Mouse (Mus musculus) liver, adult 2 months (tissue): ENCODE results near the gene Ly6g5c. TPM values are rescaled to one million over a fixed set of nuclear protein-coding genes. Genes with fewer than 3 reads are reported as not detected.

Source experiments
- DNase-seq: peaks from one replicate; pipeline ENCODE4 v3.0.0-alpha.2; 2011; ENCODE audit warnings: low read depth, low spot score; ENCODE audit errors: extremely low read depth
- H3K27ac ChIP-seq: fragments of 200-500 bp; replicated peaks from 2 replicates; pipeline ENCODE4 v1.5.1; 2012; ENCODE audit warnings: low read depth, mild to moderate bottlenecking, control low read depth, inconsistent platforms, low read length; ENCODE audit not compliant: insufficient read depth
- H3K27me3 ChIP-seq: fragments of 200-500 bp; 2 replicates; pipeline ENCODE4 v1.6.1; 2012; ENCODE audit warnings: mild to moderate bottlenecking, moderate library complexity, low read length, inconsistent platforms; ENCODE audit not compliant: control insufficient read depth, insufficient read depth
- H3K36me3 ChIP-seq: fragments of 200-500 bp; 2 replicates; pipeline ENCODE4 v1.6.1; 2012; ENCODE audit warnings: low read length, inconsistent platforms; ENCODE audit not compliant: control insufficient read depth, insufficient read depth
- H3K4me1 ChIP-seq: fragments of 200-500 bp; 2 replicates; pipeline ENCODE4 v1.6.1; 2011; ENCODE audit warnings: low read length; ENCODE audit not compliant: control insufficient read depth, insufficient read depth
- H3K4me3 ChIP-seq: fragments of 200-500 bp; 2 replicates; pipeline ENCODE4 v1.5.1; 2011; ENCODE audit warnings: low read depth, mild to moderate bottlenecking, control low read depth, low read length, moderate library complexity; ENCODE audit not compliant: insufficient read depth
- H3K79me2 ChIP-seq: fragments of 200-500 bp; 2 replicates; pipeline ENCODE4 v1.6.1; 2012; ENCODE audit warnings: inconsistent platforms, mild to moderate bottlenecking, low read length, moderate library complexity; ENCODE audit not compliant: control insufficient read depth, insufficient read depth
- H3K9ac ChIP-seq: fragments of 200-500 bp; 2 replicates; pipeline ENCODE4 v1.6.1; 2012; ENCODE audit warnings: low read depth, mild to moderate bottlenecking, control low read depth, inconsistent platforms, low read length
- CTCF ChIP-seq: fragments of 200-500 bp; IDR thresholded peaks from 2 replicates; pipeline ENCODE4 v1.5.1; 2011; ENCODE audit warnings: low read depth, low read length, control low read depth
- POLR2A ChIP-seq: fragments of 200-500 bp; IDR thresholded peaks from 2 replicates; pipeline ENCODE4 v1.6.1; 2011; ENCODE audit warnings: low read length, control low read depth; ENCODE audit not compliant: insufficient read depth; ENCODE audit errors: extremely low read depth
- WGBS: fragments of 180-500 bp; shearing (Covaris S2); methylation state at CpG from one replicate; pipeline ENCODE4 v1.1.7; 2018; 5-methylcytosine and 5-hydroxymethylcytosine counted together
- polyA plus RNA-seq: library from polyadenylated mRNA; depleted of rRNA; stranded (reverse); fragments of >200 nt; gene quantifications from 2 replicates; pipeline ENCODE4 v1.2.3, GENCODE M21; 2012
- total RNA-seq: library from RNA; depleted of rRNA; stranded (reverse); fragments of >200 nt; gene quantifications from 2 replicates; pipeline ENCODE4 v1.2.3, GENCODE M21; 2014

Gene Ly6g5c
- total and polyA plus RNA-seq, 2 experiments = not detected

GRCm38 (mm10) chr17:35077285-35077684 lies 30.8 kb upstream of the Ly6g5c start:
- Histone ChIP-seq H3K4me1 (0 out of 2 replicates have a peak, but pooled peaks cover 2% of the 10 kb centered on the region), H3K27me3 (no peaks in the 10 kb centered on the region), H3K79me2 (no peaks in the 10 kb centered on the region), H3K36me3 (no peaks in the 10 kb centered on the region), H3K9ac (peak overlapping the region; percentile 46), H3K4me3 (no peak overlapping the region; the same call in 1 of the 2 replicates), H3K27ac (peak overlapping the region; percentile 4; the same call in 1 of the 2 replicates)
- no peak for DNase-seq
- 53% methylated on average over 2 of the region's 2 CpGs for WGBS
- TF ChIP-seq POLR2A = no peak
- no peak for TF ChIP-seq CTCF

GRCm38 (mm10) chr17:35077786-35078233 lies 30.3 kb upstream of the Ly6g5c start, which contains the start of gene Ly6g6d:
Gene Ly6g6d, minus strand, starts transcription at chr17:35078065.
- Histone ChIP-seq H3K4me1 (0 out of 2 replicates have a peak, but pooled peaks cover 2% of the 10 kb centered on the region), H3K9ac (peak within 1 kb of the TSS; percentile 46), H3K27ac (peak within 1 kb of the TSS; percentile 29; the same call in 1 of the 2 replicates), H3K27me3 (no peaks in the 10 kb centered on the region), H3K79me2 (no peaks in the 10 kb centered on the region), H3K36me3 (no peaks in the 10 kb centered on the region), H3K4me3 (peak within 1 kb of the TSS; percentile 59)
- WGBS = 22% methylated on average over 14 of the region's 14 CpGs
- DNase-seq = no peak
- TF ChIP-seq CTCF (peak; percentile 68), POLR2A (no peak)

- no peak for TF ChIP-seq POLR2A
- TF ChIP-seq CTCF = peak; percentile 17; the same call in 1 of the 2 replicates
- H3K9ac ChIP-seq = no peak overlapping the region
- H3K27ac ChIP-seq = no peak overlapping the region
- no peaks in the 10 kb centered on the region for H3K27me3 ChIP-seq
- H3K79me2 ChIP-seq = no peaks in the 10 kb centered on the region
- WGBS = 45% methylated on average over 9 of the region's 9 CpGs
- no peaks in the 10 kb centered on the region for H3K36me3 ChIP-seq
- 0 out of 2 replicates have a peak, but pooled peaks cover 2% of the 10 kb centered on the region for H3K4me1 ChIP-seq
- DNase-seq = no peak
- no peak overlapping the region for H3K4me3 ChIP-seq
These were observed 28.3 kb upstream of the Ly6g5c start for GRCm38 (mm10) chr17:35079778-35080177.

DNA sequence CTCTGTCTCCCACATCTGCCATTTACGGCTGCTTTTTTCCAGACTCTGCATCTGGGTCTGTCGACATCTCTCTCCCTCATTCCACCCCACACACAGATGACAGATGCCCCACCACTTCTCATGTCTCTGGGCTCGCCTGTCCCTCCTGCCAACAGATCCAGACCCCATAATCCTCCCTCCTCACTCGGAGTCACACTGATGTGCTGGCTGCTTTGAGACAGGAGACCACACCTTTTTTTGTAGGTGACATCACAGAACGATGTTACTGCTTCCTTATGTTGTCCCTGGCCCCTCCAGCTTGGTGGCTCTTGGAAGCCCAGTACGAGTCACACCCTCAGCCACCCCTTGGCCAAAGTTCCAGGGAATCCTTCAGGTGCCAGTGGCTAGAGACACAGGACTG lies 27.8 kb upstream of the Ly6g5c start:
- 0 out of 2 replicates have a peak, but pooled peaks cover 2% of the 10 kb centered on the region for H3K4me1 ChIP-seq
- no peak for TF ChIP-seq POLR2A
- TF ChIP-seq CTCF = no peak
- WGBS = 63% methylated on average over 6 of the region's 6 CpGs
- H3K36me3 ChIP-seq = no peaks in the 10 kb centered on the region
- H3K27ac ChIP-seq = no peak overlapping the region
- no peaks in the 10 kb centered on the region for H3K27me3 ChIP-seq
- H3K9ac ChIP-seq = no peak overlapping the region
- DNase-seq = no peak
- H3K79me2 ChIP-seq = no peaks in the 10 kb centered on the region
- H3K4me3 ChIP-seq = no peak overlapping the region

DNA sequence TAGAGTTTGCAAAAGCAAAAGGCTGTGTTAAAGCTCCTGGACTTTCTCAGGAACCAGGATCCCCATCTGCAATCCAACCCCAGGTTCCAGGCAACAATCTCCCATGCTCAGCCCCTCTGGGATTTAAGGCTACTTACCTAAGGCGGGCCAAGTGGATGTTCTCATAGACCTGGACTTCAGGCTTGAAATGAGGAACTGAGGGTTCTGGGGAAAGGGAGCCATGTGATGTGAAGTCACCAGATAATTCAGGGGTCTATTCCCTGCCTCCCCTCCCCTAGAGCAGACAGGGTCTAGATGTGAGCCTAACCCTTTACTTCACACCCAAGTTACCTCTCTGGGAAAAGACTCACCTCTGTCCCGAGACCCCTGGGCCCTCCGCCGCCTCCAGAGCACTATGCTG lies 27.4 kb upstream of the Ly6g5c start:
- Histone ChIP-seq H3K4me3 (no peak overlapping the region), H3K79me2 (no peaks in the 10 kb centered on the region), H3K4me1 (0 out of 2 replicates have a peak, but pooled peaks cover 2% of the 10 kb centered on the region), H3K9ac (no peak overlapping the region), H3K27ac (no peak overlapping the region), H3K27me3 (no peaks in the 10 kb centered on the region), H3K36me3 (no peaks in the 10 kb centered on the region)
- WGBS = 92% methylated on average over 4 of the region's 4 CpGs
- no peak for DNase-seq
- no peak for TF ChIP-seq POLR2A

DNA sequence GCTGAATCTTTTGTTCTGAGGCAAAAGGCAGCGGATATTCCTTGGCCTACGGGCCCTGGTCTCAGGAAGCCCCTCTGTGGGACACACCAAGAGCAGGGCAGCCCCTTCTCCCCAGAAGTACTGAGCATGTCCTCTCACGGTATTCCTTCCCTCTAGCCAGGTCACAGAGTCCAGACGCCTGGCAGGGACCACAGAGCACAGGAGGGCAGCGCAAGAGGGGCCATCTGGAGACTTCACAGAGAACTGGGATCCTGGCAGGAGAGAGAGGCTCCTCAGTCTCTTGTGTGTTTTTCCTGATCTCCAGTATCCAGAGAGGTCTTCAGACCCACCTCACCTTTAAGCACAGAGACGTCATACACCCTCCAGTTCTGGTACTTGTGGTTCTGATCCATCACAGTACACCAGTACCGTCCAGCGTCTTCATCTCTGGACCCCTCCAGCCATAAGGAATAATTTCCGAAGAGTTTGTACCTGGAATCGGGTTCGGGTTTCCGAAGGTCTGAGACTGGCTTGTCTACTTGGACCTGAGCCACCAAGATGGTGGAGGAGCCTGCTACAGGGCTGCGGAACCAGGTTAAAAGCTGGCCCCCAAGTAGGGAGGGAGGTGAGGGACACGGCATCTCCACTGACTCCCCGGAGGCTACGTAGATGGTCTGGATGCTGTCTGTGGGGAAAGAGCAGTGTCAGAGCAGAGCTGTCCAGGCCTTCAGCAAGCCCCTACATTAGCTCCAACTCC lies 25.1 kb upstream of the Ly6g5c start:
- Histone ChIP-seq H3K27ac (no peak overlapping the region), H3K27me3 (no peaks in the 10 kb centered on the region), H3K4me3 (no peak overlapping the region), H3K4me1 (0 out of 2 replicates have a peak, but pooled peaks cover 2% of the 10 kb centered on the region), H3K36me3 (no peaks in the 10 kb centered on the region), H3K79me2 (no peaks in the 10 kb centered on the region), H3K9ac (no peak overlapping the region)
- 93% methylated on average over 16 of the region's 16 CpGs for WGBS
- TF ChIP-seq CTCF (no peak), POLR2A (no peak)
- DNase-seq = no peak
